Mouse (Mus musculus) adrenal gland, postnatal 25 days (tissue): Measurements from ENCODE around the gene Tmem178. TPM values are rescaled to one million over a fixed set of nuclear protein-coding genes. Genes with fewer than 3 reads are reported as not detected.

Source experiments
- total RNA-seq: library from RNA; stranded (reverse); gene quantifications from 2 replicates; pipeline ENCODE4 v1.2.3, GENCODE M21; 2021

Gene Tmem178
- total RNA-seq, 1 experiment from 2014 or later: 5.3 TPM

Other genes with a start within 250 kb of the Tmem178 start
- 41.9 and 47.6 TPM in 2 replicates for gene Map4k3, start 216.1 kb upstream of the Tmem178 start, total RNA-seq
- 7.9 and 11.2 TPM in 2 replicates for gene Thumpd2, start 120.5 kb downstream of the Tmem178 start, total RNA-seq